Mouse (Mus musculus) hindbrain, postnatal 0 days (tissue): ENCODE data around the gene Abi3. TPM values are rescaled to one million over a fixed set of nuclear protein-coding genes. Genes with fewer than 3 reads are reported as not detected.

Experiments used
- ATAC-seq: fragments of 200-750 bp; cut with Nextera tagmentation; 2 replicates; pipeline ENCODE4 v1.8.0; 2017; ENCODE audit warnings: mild to moderate bottlenecking, moderate TSS enrichment, moderate library complexity
- DNase-seq: peaks from one replicate; pipeline ENCODE4 v3.0.0-alpha.2; 2015; ENCODE audit warnings: low spot score
- H3K27ac ChIP-seq: fragments of 300-500 bp; sonication (generic); 2 replicates; pipeline ENCODE4 v1.5.1; 2014; ENCODE audit warnings: mild to moderate bottlenecking
- H3K27me3 ChIP-seq: fragments of 300-500 bp; sonication (generic); 2 replicates; pipeline ENCODE4 v1.6.1; 2014; ENCODE audit warnings: low read length, mixed read lengths; ENCODE audit not compliant: insufficient read depth
- H3K36me3 ChIP-seq: fragments of 300-500 bp; sonication (generic); 2 replicates; pipeline ENCODE4 v1.6.1; 2014; ENCODE audit warnings: low read length, mixed read lengths; ENCODE audit not compliant: insufficient read depth
- H3K4me1 ChIP-seq: fragments of 300-500 bp; sonication (generic); 2 replicates; pipeline ENCODE4 v1.6.1; 2014; ENCODE audit warnings: antibody characterized with exemption, low read length, mixed read lengths; ENCODE audit not compliant: insufficient read depth
- H3K4me2 ChIP-seq: fragments of 300-500 bp; sonication (generic); 2 replicates; pipeline ENCODE4 v1.6.1; 2014; ENCODE audit warnings: low read depth, mild to moderate bottlenecking, low read length, moderate library complexity, mixed read lengths
- H3K4me3 ChIP-seq: fragments of 300-500 bp; sonication (generic); 2 replicates; pipeline ENCODE4 v1.5.1; 2014; ENCODE audit warnings: low read length
- H3K9ac ChIP-seq: fragments of 300-500 bp; sonication (generic); replicated peaks from 2 replicates; pipeline ENCODE4 v1.6.1; 2014; ENCODE audit warnings: mild to moderate bottlenecking, low read length, moderate library complexity, mixed read lengths
- H3K9me3 ChIP-seq: fragments of 300-500 bp; sonication (generic); 2 replicates; pipeline ENCODE4 v1.6.1; 2016; ENCODE audit warnings: low read length, mixed read lengths
- CTCF ChIP-seq: IDR thresholded peaks from 2 replicates; pipeline ENCODE4 v1.5.1; 2016; ENCODE audit warnings: antibody characterized with exemption, control low read depth, low read depth
- WGBS: fragments of 180-500 bp; shearing (Covaris S2); extraction: QIAGEN DNeasy Blood & Tissue Kit; methylation state at CpG from one replicate; pipeline ENCODE4 v1.1.7; 2014; 5-methylcytosine and 5-hydroxymethylcytosine counted together
- polyA plus RNA-seq: library from polyadenylated mRNA; unstranded; fragments of >200 nt; fragmentation: Nextera tagmentation; extraction: Ambion mirVana; gene quantifications from 2 replicates; pipeline ENCODE4 v1.2.1, GENCODE M21; 2015
- total RNA-seq: library from RNA; depleted of rRNA; stranded (reverse); fragments of >200 nt; gene quantifications from 2 replicates; pipeline ENCODE4 v1.2.3, GENCODE M21; 2014

Abi3 gene
- total and polyA plus RNA-seq, 2 experiments from 2014 or later, result 1.9 to 3.1 TPM

GRCm38 (mm10) chr11:95825625-95826024 is 16.7 kb downstream of the Abi3 start:
- Histone ChIP-seq H3K27me3 (peaks cover 29% of the 10 kb centered on the region), H3K27ac (no peak overlapping the region), H3K4me2 (no peak overlapping the region), H3K36me3 (no peaks in the 10 kb centered on the region), H3K9me3 (no peaks in the 10 kb centered on the region), H3K4me3 (no peak overlapping the region), H3K9ac (no peak overlapping the region), H3K4me1 (peaks cover 3% of the 10 kb centered on the region)
- no peak for TF ChIP-seq CTCF
- 45% methylated on average over 3 of the region's 3 CpGs for WGBS
- no peak for ATAC-seq
- no peak for DNase-seq

GRCm38 (mm10) chr11:95824877-95825243 is 17.4 kb downstream of the Abi3 start:
- Histone ChIP-seq H3K4me3 (peak overlapping the region; percentile 69), H3K36me3 (no peaks in the 10 kb centered on the region), H3K4me2 (peak overlapping the region; percentile 99), H3K27me3 (peaks cover 21% of the 10 kb centered on the region), H3K9me3 (no peaks in the 10 kb centered on the region), H3K4me1 (no peaks in the 10 kb centered on the region; the same call in 1 of the 2 replicates), H3K27ac (no peak overlapping the region), H3K9ac (peak overlapping the region; percentile 68)
- 0 out of 2 replicates have a peak, but pooled peaks have one; percentile 1 for ATAC-seq
- DNase-seq, result no peak
- no peak for TF ChIP-seq CTCF
- under 1% methylated on average over 11 of the region's 11 CpGs for WGBS

GRCm38 (mm10) chr11:95824071-95824876 is 18.0 kb downstream of the Abi3 start, which contains the start of gene Phospho1:
Phospho1 (plus strand) TSS chr11:95824499.
- WGBS, result under 1% methylated on average over 60 of the region's 78 CpGs
- TF ChIP-seq CTCF, result no peak
- H3K36me3 ChIP-seq, result no peaks in the 10 kb centered on the region

GRCm38 (mm10) chr11:95822437-95822836 is 19.8 kb downstream of the Abi3 start:
- Histone ChIP-seq H3K4me3 (no peak overlapping the region), H3K9me3 (no peaks in the 10 kb centered on the region), H3K27me3 (peaks cover 5% of the 10 kb centered on the region), H3K9ac (no peak overlapping the region), H3K36me3 (no peaks in the 10 kb centered on the region), H3K4me2 (no peak overlapping the region), H3K4me1 (no peaks in the 10 kb centered on the region; the same call in 1 of the 2 replicates), H3K27ac (no peak overlapping the region)
- 93% methylated on average over 4 of the region's 4 CpGs for WGBS
- ATAC-seq (no peak), DNase-seq (no peak)
- no peak for TF ChIP-seq CTCF

More at GRCm38 (mm10) chr11:95824071-95824876, 18.0 kb downstream of the Abi3 start, which contains the start of gene Phospho1:
- no peaks in the 10 kb centered on the region; the same call in 1 of the 2 replicates for H3K4me1 ChIP-seq
- no peaks in the 10 kb centered on the region for H3K9me3 ChIP-seq
- peaks cover 15% of the 10 kb centered on the region for H3K27me3 ChIP-seq
- peak within 1 kb of the TSS; percentile 69 for H3K4me3 ChIP-seq
- ATAC-seq, result peak; percentile 99
- peak; percentile 94 for DNase-seq
- H3K4me2 ChIP-seq, result peak within 1 kb of the TSS; percentile 99
- 0 out of 2 replicates have a peak within 1 kb of the TSS, but pooled peaks have one; percentile 26 for H3K27ac ChIP-seq
- peak within 1 kb of the TSS; percentile 68 for H3K9ac ChIP-seq

GRCm38 (mm10) chr11:95821511-95821910 is 20.8 kb downstream of the Abi3 start:
- no peak for TF ChIP-seq CTCF
- Histone ChIP-seq H3K27me3 (peaks cover 1% of the 10 kb centered on the region), H3K4me3 (no peak overlapping the region), H3K4me1 (no peaks in the 10 kb centered on the region; the same call in 1 of the 2 replicates), H3K36me3 (no peaks in the 10 kb centered on the region), H3K9me3 (no peaks in the 10 kb centered on the region), H3K9ac (no peak overlapping the region), H3K27ac (no peak overlapping the region), H3K4me2 (no peak overlapping the region)
- 89% methylated on average over 3 of the region's 3 CpGs for WGBS
- no peak for DNase-seq
- no peak for ATAC-seq

- Histone ChIP-seq H3K27ac (no peak overlapping the region), H3K9me3 (no peaks in the 10 kb centered on the region), H3K4me1 (no peaks in the 10 kb centered on the region), H3K36me3 (no peaks in the 10 kb centered on the region), H3K9ac (no peak overlapping the region), H3K4me3 (no peak overlapping the region), H3K4me2 (no peak overlapping the region), H3K27me3 (no peaks in the 10 kb centered on the region)
- DNase-seq (no peak), ATAC-seq (no peak)
- 88% methylated on average over 8 of the region's 8 CpGs for WGBS
- no peak for TF ChIP-seq CTCF
Measured at GRCm38 (mm10) chr11:95819138-95819537, 23.1 kb downstream of the Abi3 start.

- Histone ChIP-seq H3K9me3 (no peaks in the 10 kb centered on the region), H3K4me1 (no peaks in the 10 kb centered on the region), H3K4me2 (no peak overlapping the region), H3K27me3 (no peaks in the 10 kb centered on the region), H3K9ac (no peak overlapping the region), H3K4me3 (no peak overlapping the region), H3K27ac (no peak overlapping the region), H3K36me3 (no peaks in the 10 kb centered on the region)
- no peak for ATAC-seq
- WGBS, result 66% methylated on average over 9 of the region's 9 CpGs
- no peak for TF ChIP-seq CTCF
- no peak for DNase-seq
Measured at GRCm38 (mm10) chr11:95815412-95815811, 26.9 kb downstream of the Abi3 start.
